Mouse (Mus musculus): ENCODE measurements at regions not wholly inside any gene's neighbourhood (a gene's known extent, or its start where the extent isn't known, plus 50 kb on each side); places are given as distances from the start of the nearest gene placed in this dataset.
A peak's percentile ranks its signal among the peaks of the same experiment; 100 is the strongest.

- peak; percentile 50 for DNase-seq (ENCODE audit: low spot score)
These were observed 332.3 kb downstream of the Diras2 start for GRCm38 (mm10) chr13:52198649-52199348.

- DNase-seq (ENCODE audit: low spot score), result no peak
These were observed 328.7 kb downstream of the Diras2 start for GRCm38 (mm10) chr13:52202372-52202771.

GRCm38 (mm10) chr13:52205951-52206350 lies 325.1 kb downstream of the Diras2 start:
- DNase-seq (ENCODE audit: low spot score), result peak; percentile 44

GRCm38 (mm10) chr13:52216343-52216742 lies 314.7 kb downstream of the Diras2 start:
- DNase-seq (ENCODE audit: low spot score), result no peak

- no peak for DNase-seq (ENCODE audit: low spot score)
These were observed 314.0 kb downstream of the Diras2 start for GRCm38 (mm10) chr13:52217066-52217465.

GRCm38 (mm10) chr13:52217741-52218140 lies 313.3 kb downstream of the Diras2 start:
- no peak for DNase-seq (ENCODE audit: low spot score)

GRCm38 (mm10) chr13:52222315-52223097 lies 308.6 kb downstream of the Diras2 start:
- peak; percentile 52 for DNase-seq (ENCODE audit: low spot score)

GRCm38 (mm10) chr13:52223098-52223962 lies 307.7 kb downstream of the Diras2 start:
- DNase-seq (ENCODE audit: low spot score), result peak; percentile 81

- DNase-seq (ENCODE audit: low spot score), result peak; percentile 64
These were observed 297.1 kb downstream of the Diras2 start for GRCm38 (mm10) chr13:52233971-52234370.

GRCm38 (mm10) chr13:52236105-52236504 lies 295.0 kb downstream of the Diras2 start:
- peak; percentile 29 for DNase-seq (ENCODE audit: low spot score)

GRCm38 (mm10) chr13:52239563-52239962 lies 291.5 kb downstream of the Diras2 start:
- peak; percentile 69 for DNase-seq (ENCODE audit: low spot score)

- DNase-seq (ENCODE audit: low spot score), result no peak
These were observed 289.3 kb downstream of the Diras2 start for GRCm38 (mm10) chr13:52241761-52242160.

- no peak for DNase-seq (ENCODE audit: low spot score)
These were observed 281.6 kb downstream of the Diras2 start for GRCm38 (mm10) chr13:52249492-52249891.

- DNase-seq (ENCODE audit: low spot score), result peak; percentile 42
These were observed 280.7 kb downstream of the Diras2 start for GRCm38 (mm10) chr13:52250371-52250770.

GRCm38 (mm10) chr13:52252303-52252702 lies 278.8 kb downstream of the Diras2 start:
- no peak for DNase-seq (ENCODE audit: low spot score)

- peak; percentile 12 for DNase-seq (ENCODE audit: low spot score)
These were observed 278.4 kb downstream of the Diras2 start for GRCm38 (mm10) chr13:52252726-52253125.

GRCm38 (mm10) chr13:52253138-52253537 lies 277.9 kb downstream of the Diras2 start:
- peak; percentile 39 for DNase-seq (ENCODE audit: low spot score)

- peak; percentile 76 for DNase-seq (ENCODE audit: low spot score)
These were observed 276.9 kb downstream of the Diras2 start for GRCm38 (mm10) chr13:52254185-52254584.

- DNase-seq (ENCODE audit: low spot score), result peak; percentile 15
These were observed 275.4 kb downstream of the Diras2 start for GRCm38 (mm10) chr13:52255697-52256096.

GRCm38 (mm10) chr13:52258373-52258772 lies 272.7 kb downstream of the Diras2 start:
- no peak for DNase-seq (ENCODE audit: low spot score)

- DNase-seq (ENCODE audit: low spot score), result no peak
These were observed 268.0 kb downstream of the Diras2 start for GRCm38 (mm10) chr13:52262949-52263550.

- no peak for DNase-seq (ENCODE audit: low spot score)
These were observed 262.8 kb downstream of the Diras2 start for GRCm38 (mm10) chr13:52268279-52268678.

Measured in adipocyte (in vitro differentiated cells).